Mouse (Mus musculus) megakaryocyte, adult 5-6 weeks (primary cell): ENCODE data around the gene Dcbld1. TPM values are rescaled to one million over a fixed set of nuclear protein-coding genes. Genes with fewer than 3 reads are reported as not detected.
"Not testable (repeated sequence)": the region's sequence is repeated elsewhere in the genome, so short reads cannot be mapped to it uniquely, and the experiment has no call there.

Experiments
- ATAC-seq: 2 replicates; pipeline ENCODE4 v1.8.0; 2016; ENCODE audit warnings: mild to moderate bottlenecking, inconsistent platforms; ENCODE audit not compliant: poor library complexity, severe bottlenecking
- total RNA-seq, 2 experiments: library from RNA; stranded (forward) in 1 of 2; stranded (reverse) in 1 of 2; fragments of 153-499, 151-499 nt in 1 of 2; fragments of 221-1000, 200-1000 nt in 1 of 2; gene quantifications; 2 replicates each; pipeline versions ENCODE4 v1.2.3 to v1.2.4; 2015 to 2017

Gene Dcbld1
- total RNA-seq, 2 experiments from 2014 or later = not detected

- no peak for ATAC-seq
Measured at GRCm38 (mm10) chr10:52258180-52258948, 24.9 kb downstream of the Dcbld1 start.

GRCm38 (mm10) chr10:52260209-52260608 lies 26.8 kb downstream of the Dcbld1 start:
- ATAC-seq = no peak

GRCm38 (mm10) chr10:52264162-52264561 lies 30.7 kb downstream of the Dcbld1 start:
- no peak for ATAC-seq

- no peak for ATAC-seq
Measured at GRCm38 (mm10) chr10:52268879-52269278, 35.5 kb downstream of the Dcbld1 start.

- ATAC-seq = no peak
Measured at GRCm38 (mm10) chr10:52271385-52271784, 38.0 kb downstream of the Dcbld1 start.

GRCm38 (mm10) chr10:52273012-52273411 lies 39.6 kb downstream of the Dcbld1 start:
- no peak for ATAC-seq

- no peak for ATAC-seq
Measured at GRCm38 (mm10) chr10:52274001-52274909, 40.8 kb downstream of the Dcbld1 start.

- ATAC-seq = no peak
Measured at GRCm38 (mm10) chr10:52274910-52275604, 41.6 kb downstream of the Dcbld1 start.

- ATAC-seq = no peak
Measured at GRCm38 (mm10) chr10:52276579-52276978, 43.2 kb downstream of the Dcbld1 start.

GRCm38 (mm10) chr10:52277564-52277963 lies 44.1 kb downstream of the Dcbld1 start:
- not testable (repeated sequence) for ATAC-seq

GRCm38 (mm10) chr10:52278011-52278434 lies 44.6 kb downstream of the Dcbld1 start:
- ATAC-seq = no peak

- no peak for ATAC-seq
Measured at GRCm38 (mm10) chr10:52278866-52279265, 45.4 kb downstream of the Dcbld1 start.

- ATAC-seq = no peak
Measured at GRCm38 (mm10) chr10:52279876-52280275, 46.5 kb downstream of the Dcbld1 start.

- ATAC-seq = no peak
Measured at GRCm38 (mm10) chr10:52280623-52281022, 47.2 kb downstream of the Dcbld1 start.

- no peak for ATAC-seq
Measured at GRCm38 (mm10) chr10:52281337-52281736, 47.9 kb downstream of the Dcbld1 start.

GRCm38 (mm10) chr10:52284578-52284977 lies 51.2 kb downstream of the Dcbld1 start:
- peak; percentile 88 for ATAC-seq

- ATAC-seq = no peak
Measured at GRCm38 (mm10) chr10:52287852-52288533, 54.6 kb downstream of the Dcbld1 start.

GRCm38 (mm10) chr10:52289261-52289660 lies 55.8 kb downstream of the Dcbld1 start:
- no peak for ATAC-seq

- not testable (repeated sequence) for ATAC-seq
Measured at GRCm38 (mm10) chr10:52292391-52292790, 59.0 kb downstream of the Dcbld1 start.

- ATAC-seq = no peak
Measured at GRCm38 (mm10) chr10:52293921-52294577, 60.6 kb downstream of the Dcbld1 start.
